Mouse (Mus musculus) stomach, embryonic 16.5 days (tissue): Measurements from ENCODE around the gene Olfr818. TPM values are rescaled to one million over a fixed set of nuclear protein-coding genes. Genes with fewer than 3 reads are reported as not detected.
"Not testable (repeated sequence)": the region's sequence is repeated elsewhere in the genome, so short reads cannot be mapped to it uniquely, and the experiment has no call there.

Source experiments
- ATAC-seq: fragments of 200-750 bp; cut with Nextera tagmentation; 2 replicates; pipeline ENCODE4 v1.8.0; 2017; ENCODE audit warnings: moderate number of reproducible peaks, moderate TSS enrichment; ENCODE audit not compliant: insufficient read depth, low FRiP score
- H3K27ac ChIP-seq: fragments of 300-500 bp; sonication (generic); 2 replicates; pipeline ENCODE4 v1.5.1; 2014; ENCODE audit warnings: low read length
- H3K27me3 ChIP-seq: fragments of 300-500 bp; sonication (generic); 2 replicates; pipeline ENCODE4 v1.6.1; 2014; ENCODE audit warnings: low read length, control low read depth, mixed read lengths; ENCODE audit not compliant: control insufficient read depth, insufficient read depth
- H3K36me3 ChIP-seq: fragments of 300-500 bp; sonication (generic); 2 replicates; pipeline ENCODE4 v1.6.1; 2014; ENCODE audit warnings: low read length; ENCODE audit not compliant: control insufficient read depth, insufficient read depth
- H3K4me1 ChIP-seq: fragments of 300-500 bp; sonication (generic); 2 replicates; pipeline ENCODE4 v1.6.1; 2014; ENCODE audit warnings: low read length, control low read depth, mixed read lengths; ENCODE audit not compliant: control insufficient read depth, insufficient read depth
- H3K4me2 ChIP-seq: fragments of 300-500 bp; sonication (generic); 2 replicates; pipeline ENCODE4 v1.6.1; 2014; ENCODE audit warnings: low read depth, low read length, mixed read lengths
- H3K4me3 ChIP-seq: fragments of 300-500 bp; sonication (generic); replicated peaks from 2 replicates; pipeline ENCODE4 v1.5.1; 2014; ENCODE audit warnings: mild to moderate bottlenecking, low read length
- H3K9ac ChIP-seq: fragments of 300-500 bp; sonication (generic); 2 replicates; pipeline ENCODE4 v1.6.1; 2014; ENCODE audit warnings: low read length
- H3K9me3 ChIP-seq: fragments of 300-500 bp; sonication (generic); replicated peaks from 2 replicates; pipeline ENCODE4 v1.6.1; 2016; ENCODE audit warnings: low read length, control low read depth; ENCODE audit not compliant: control insufficient read depth
- WGBS: fragments of 180-500 bp; shearing (Covaris S2); extraction: QIAGEN DNeasy Blood & Tissue Kit; methylation state at CpG from one replicate; pipeline ENCODE4 v1.1.7; 2014; 5-methylcytosine and 5-hydroxymethylcytosine counted together
- polyA plus RNA-seq: library from polyadenylated mRNA; unstranded; fragments of >200 nt; fragmentation: Nextera tagmentation; extraction: Ambion mirVana; gene quantifications from 2 replicates; pipeline ENCODE4 v1.2.1, GENCODE M21; 2015

The Olfr818 gene
- polyA plus RNA-seq = not detected in 2 replicates

GRCm38 (mm10) chr10:129949000-129949399 lies at the start of gene Olfr818:
Gene Olfr818 (minus strand): TSS chr10:129949100.
- Histone ChIP-seq H3K4me2 (no peak within 1 kb of the TSS), H3K27ac (no peak within 1 kb of the TSS), H3K4me1 (no peaks in the 10 kb centered on the region), H3K27me3 (no peaks in the 10 kb centered on the region), H3K9ac (no peak within 1 kb of the TSS), H3K9me3 (no peaks in the 10 kb centered on the region), H3K36me3 (no peaks in the 10 kb centered on the region), H3K4me3 (no peak within 1 kb of the TSS)
- WGBS = 85% methylated on average over 2 of the region's 2 CpGs
- no peak for ATAC-seq

- H3K9ac ChIP-seq, H3K4me3 ChIP-seq, H3K27ac ChIP-seq, H3K4me1 ChIP-seq, ATAC-seq, H3K36me3 ChIP-seq, H3K4me2 ChIP-seq, H3K27me3 ChIP-seq, H3K9me3 ChIP-seq: not testable (repeated sequence)
- WGBS = no CpG with 5 or more reads among the region's 1 CpGs
Measured at GRCm38 (mm10) chr10:129984962-129985361, 36.1 kb upstream of the Olfr818 start, which contains the start of gene Gm10310. Gene Gm10310 (minus strand): TSS chr10:129985062.

GRCm38 (mm10) chr10:129981867-129982266 lies 33.0 kb upstream of the Olfr818 start:
- not testable (repeated sequence) for H3K27me3 ChIP-seq, H3K9me3 ChIP-seq, ATAC-seq, H3K4me3 ChIP-seq, H3K4me1 ChIP-seq, H3K36me3 ChIP-seq, H3K27ac ChIP-seq, H3K9ac ChIP-seq, H3K4me2 ChIP-seq
- WGBS = no CpG with 5 or more reads among the region's 3 CpGs

- no CpG with 5 or more reads among the region's 2 CpGs for WGBS
- H3K4me1 ChIP-seq, H3K27ac ChIP-seq, H3K9ac ChIP-seq, H3K4me3 ChIP-seq, H3K27me3 ChIP-seq, H3K4me2 ChIP-seq, ATAC-seq, H3K9me3 ChIP-seq, H3K36me3 ChIP-seq: not testable (repeated sequence)
Measured at GRCm38 (mm10) chr10:129976040-129976439, 27.1 kb upstream of the Olfr818 start, which contains the start of gene Olfr247. Gene Olfr247 (minus strand): TSS chr10:129976140.

- H3K4me1 ChIP-seq, H3K36me3 ChIP-seq, H3K27ac ChIP-seq, H3K27me3 ChIP-seq, ATAC-seq, H3K4me3 ChIP-seq, H3K9me3 ChIP-seq, H3K9ac ChIP-seq, H3K4me2 ChIP-seq: not testable (repeated sequence)
- WGBS = no CpG with 5 or more reads among the region's 3 CpGs
Measured at GRCm38 (mm10) chr10:129972994-129973393, 24.1 kb upstream of the Olfr818 start.

GRCm38 (mm10) chr10:129967166-129967565 lies 18.3 kb upstream of the Olfr818 start, which contains the start of gene Olfr819:
Gene Olfr819 (minus strand): TSS chr10:129967266.
- not testable (repeated sequence) for H3K4me3 ChIP-seq, H3K27me3 ChIP-seq, H3K27ac ChIP-seq, H3K4me2 ChIP-seq, H3K9me3 ChIP-seq, H3K9ac ChIP-seq, ATAC-seq, H3K4me1 ChIP-seq, H3K36me3 ChIP-seq
- WGBS = 80% methylated on average over 2 of the region's 2 CpGs

- not testable (repeated sequence) for H3K4me3 ChIP-seq
Measured at GRCm38 (mm10) chr10:129966232-129966631, 17.3 kb upstream of the Olfr818 start.

GRCm38 (mm10) chr10:129915497-129915896 lies 33.4 kb downstream of the Olfr818 start, which contains the start of gene Olfr816:
Gene Olfr816 (minus strand): TSS chr10:129915597.
- H3K27me3 ChIP-seq = no peaks in the 10 kb centered on the region
- no peaks in the 10 kb centered on the region for H3K9me3 ChIP-seq
- no peak within 1 kb of the TSS for H3K27ac ChIP-seq
- H3K4me3 ChIP-seq = no peak within 1 kb of the TSS
- no peak within 1 kb of the TSS for H3K9ac ChIP-seq
- ATAC-seq = no peak
- 55% methylated on average over 1 of the region's 1 CpGs for WGBS
- H3K4me1 ChIP-seq = no peaks in the 10 kb centered on the region
- H3K4me2 ChIP-seq = no peak within 1 kb of the TSS
- no peaks in the 10 kb centered on the region for H3K36me3 ChIP-seq

More at GRCm38 (mm10) chr10:129966232-129966631, 17.3 kb upstream of the Olfr818 start:
- H3K4me1 ChIP-seq, H3K36me3 ChIP-seq, H3K27me3 ChIP-seq, H3K4me2 ChIP-seq, H3K9ac ChIP-seq, H3K27ac ChIP-seq, H3K9me3 ChIP-seq, ATAC-seq: not testable (repeated sequence)
- WGBS = 100% methylated on average over 2 of the region's 3 CpGs

- not testable (repeated sequence) for H3K4me2 ChIP-seq, ATAC-seq, H3K9ac ChIP-seq, H3K27me3 ChIP-seq, H3K36me3 ChIP-seq, H3K4me1 ChIP-seq, H3K4me3 ChIP-seq, H3K27ac ChIP-seq, H3K9me3 ChIP-seq
- WGBS = no CpG with 5 or more reads among the region's 1 CpGs
Measured at GRCm38 (mm10) chr10:129905767-129906166, 43.1 kb downstream of the Olfr818 start, which contains the start of gene Olfr815. Gene Olfr815 (minus strand): TSS chr10:129905867.
